Mouse (Mus musculus) erythroblast, embryonic 14.5 days (primary cell): ENCODE data around the gene Gm3269.
"Not testable (repeated sequence)": the region's sequence is repeated elsewhere in the genome, so short reads cannot be mapped to it uniquely, and the experiment has no call there.

Experiments used
- GATA1 ChIP-seq: IDR thresholded peaks from 2 replicates; pipeline ENCODE4 v1.6.1; 2012; ENCODE audit warnings: low read length, inconsistent platforms, mixed read lengths
- TAL1 ChIP-seq: IDR thresholded peaks from 3 replicates; pipeline ENCODE4 v1.6.1; 2012; ENCODE audit warnings: low read length, inconsistent platforms, mixed read lengths

DNA sequence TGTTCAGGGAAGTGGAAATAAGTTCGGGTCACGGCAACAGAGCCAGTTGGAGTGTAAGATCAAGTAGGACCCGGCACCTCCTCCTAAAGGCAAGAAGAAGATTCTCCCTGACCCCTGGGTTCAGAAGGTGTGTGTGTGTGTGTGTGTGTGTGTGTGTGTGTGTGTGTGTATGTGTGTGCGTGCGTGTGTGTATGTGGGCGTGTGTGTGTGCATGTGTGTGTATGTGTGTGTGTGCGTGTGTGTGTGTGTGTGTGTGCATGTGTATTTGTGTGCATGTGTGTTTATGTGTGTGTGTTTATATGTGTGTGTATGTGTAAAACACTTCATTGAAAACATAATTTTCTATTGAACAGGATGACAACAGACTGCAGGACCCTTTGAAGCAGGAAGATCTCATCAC lies 16.0 kb upstream of the Gm3269 start:
- TF ChIP-seq TAL1, GATA1: not testable (repeated sequence)
